Mouse (Mus musculus): ENCODE data around the gene Tfec. TPM values are rescaled to one million over a fixed set of nuclear protein-coding genes. Genes with fewer than 3 reads are reported as not detected.
A peak's percentile ranks its signal among the peaks of the same experiment; 100 is the strongest.

Tfec gene
- total RNA-seq, 2 experiments from 2014 or later = 0.37 TPM; not detected in 1

- DNase-seq (ENCODE audit: low spot score in 2 of 2) = no peak
- intact Hi-C loops (cut with DNase I) = loop anchor here (10.0 kb wide), 1 partner anchor 168 kb away; no protein-coding TSS in a partner anchor
Measured at GRCm38 (mm10) chr6:16806302-16806701, 91.9 kb downstream of the Tfec start.

DNA sequence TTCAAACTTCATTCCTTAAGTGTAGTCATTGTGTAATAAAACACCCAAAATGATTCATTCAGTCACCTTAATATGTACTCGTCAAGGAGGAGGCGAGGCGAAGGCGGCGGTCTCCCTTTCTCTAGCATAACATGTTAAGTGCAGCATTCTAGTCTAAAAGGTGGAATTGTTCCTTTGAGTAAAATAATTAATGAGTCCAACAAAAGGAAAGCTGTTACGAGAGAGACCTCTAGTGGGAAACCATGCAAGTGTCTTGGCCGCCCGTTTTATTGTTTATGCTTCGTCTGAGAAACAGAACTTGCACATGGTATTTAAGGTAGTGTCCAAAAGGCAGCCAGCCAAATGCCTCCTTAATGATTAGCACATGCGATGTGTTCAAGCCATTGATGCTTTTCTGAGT is 100.6 kb downstream of the Tfec start:
- intact Hi-C loops (cut with DNase I) = loop anchor here (5.0 kb wide), 2 partner anchors 1600 to 1895 kb away; partner anchors contain the start of gene Foxp2
- peak; percentile 49 to 60 for DNase-seq (ENCODE audit: low spot score in 2 of 2)

DNA sequence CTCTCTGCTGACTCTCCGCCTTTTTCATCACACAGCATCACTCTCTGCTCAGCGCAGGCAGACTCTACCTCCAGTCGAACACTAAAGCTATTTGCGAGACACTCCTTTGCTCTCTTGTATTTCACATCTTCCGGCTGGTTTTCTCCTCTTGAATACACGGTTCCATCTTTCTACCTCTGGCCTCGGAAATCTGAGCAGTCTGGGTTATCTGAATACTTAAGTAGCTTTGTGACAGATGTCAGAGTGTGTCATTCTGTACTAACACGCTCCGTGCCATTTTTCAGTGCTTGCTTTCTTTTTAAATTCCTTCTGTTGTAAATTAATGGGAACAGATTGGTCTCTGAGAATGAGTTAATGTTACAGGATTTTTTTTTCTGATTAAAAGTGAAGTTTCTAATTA is 101.3 kb downstream of the Tfec start:
- peak in 1 of 2 experiments; percentile 3 for DNase-seq (ENCODE audit: low spot score in 2 of 2)
- intact Hi-C loops (cut with DNase I) = loop anchor here (5.0 kb wide), 2 partner anchors 1600 to 1895 kb away; partner anchors contain the start of gene Foxp2

DNA sequence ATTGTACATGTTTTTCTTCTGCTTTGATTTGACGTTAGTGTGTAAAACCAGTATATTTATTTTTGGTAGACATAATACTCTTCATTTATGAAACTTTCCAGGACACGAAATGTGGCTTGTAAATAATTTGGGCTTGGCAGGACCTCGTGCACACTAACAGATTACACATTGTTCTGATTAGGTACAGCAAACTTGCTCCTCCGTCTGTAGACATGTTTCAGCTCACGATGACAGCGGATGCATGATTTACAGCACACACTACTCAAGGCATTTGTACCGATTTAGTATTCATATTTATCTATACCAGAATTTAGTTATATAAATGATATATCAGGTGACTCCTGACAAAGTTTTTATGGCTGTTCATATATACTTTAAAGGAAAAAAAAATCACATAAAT is 104.2 kb downstream of the Tfec start:
- DNase-seq (ENCODE audit: low spot score in 2 of 2) = no peak
- intact Hi-C loops (cut with DNase I) = no loop called here

DNA sequence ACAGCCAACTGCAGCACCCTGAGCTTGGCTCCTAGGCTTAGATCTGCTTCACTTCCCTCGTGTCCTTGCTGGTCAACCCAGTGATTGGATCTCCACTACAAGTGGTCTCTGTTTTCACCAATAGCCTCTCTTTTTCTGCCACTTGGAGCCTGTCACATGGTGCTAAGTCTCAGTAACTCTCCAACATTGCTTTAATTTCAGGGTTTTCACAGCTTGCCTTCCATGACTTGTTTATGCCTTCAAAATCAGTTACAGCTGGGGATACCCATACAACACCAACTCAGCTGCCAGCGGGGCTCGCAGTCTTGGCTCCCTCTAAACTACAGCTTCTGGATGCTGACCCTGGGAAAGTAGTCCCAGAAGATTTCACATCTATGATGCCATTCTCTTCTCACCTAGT is 113.1 kb downstream of the Tfec start:
- DNase-seq (ENCODE audit: low spot score in 2 of 2) = no peak
- intact Hi-C loops (cut with DNase I) = no loop called here

Other genes with a start within 250 kb of the Tfec start
- 1 to 10 TPM; 4.3 to 4.4 TPM for gene Tes, start 166.7 kb upstream of the Tfec start, total RNA-seq (2021)

All from left cerebral cortex, postnatal 14 days (tissue).